ENCODE assay signal across 15 mouse cellular contexts in the genomic region with DNA sequence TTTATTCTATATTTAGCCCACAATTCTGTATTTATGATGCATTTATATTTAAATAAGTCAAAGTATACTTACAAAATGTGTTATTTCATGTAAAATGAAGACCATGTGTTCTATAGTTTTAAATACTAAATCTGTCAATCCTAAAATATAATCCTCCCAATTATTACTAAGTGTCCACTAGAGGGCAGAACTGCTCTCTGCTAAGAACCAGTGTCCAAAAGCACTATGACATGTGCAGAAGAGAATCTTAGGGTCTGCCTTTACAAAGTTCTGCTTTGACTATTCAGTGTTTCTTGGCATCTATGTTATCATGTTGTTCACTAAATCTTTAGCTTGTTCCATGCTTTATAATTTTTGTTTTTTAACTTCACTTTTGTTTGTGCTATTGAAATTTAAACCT. TPM values are rescaled to one million over a fixed set of nuclear protein-coding genes. Genes with fewer than 3 reads are reported as not detected.
DNase-seq lines count a peak whose midpoint lies in the region; TF ChIP-seq lines count a peak whose summit lies in the region.
"Had no signal": no experiment of that assay in that cellular context is flagged by ENCODE, and none has a peak within 500 bp of the region (broad histone marks: within the 10 kb centered on the region; RNA-seq: fewer than 3 reads in every experiment).

No protein-coding gene starts in this region.

- H3K27me3 ChIP-seq in cerebellum, adult 2 months (ENCODE audit: control insufficient read depth, insufficient read depth, low read length), result no peaks in the 10 kb centered on the region; the same call in 1 of the 2 replicates
- H3K27me3 ChIP-seq: hindbrain, embryonic 15.5 days had no signal

- no peak for TF ChIP-seq CTCF in cerebellum, adult 2 months (IDR thresholded peaks at IDR 0.05; ENCODE audit: borderline replicate concordance, insufficient read depth, low read depth, low read length)
- TF ChIP-seq CTCF in left cerebral cortex, adult 2 months (IDR thresholded peaks at IDR 0.05), result peak; percentile 50

- no peak overlapping the region for H3K4me3 ChIP-seq in cerebellum, adult 2 months (replicated peaks; ENCODE audit: insufficient read depth, low read depth, low read length)
- H3K4me3 ChIP-seq in left cerebral cortex, adult 2 months, result no peak overlapping the region
- H3K4me3 ChIP-seq: hindbrain, embryonic 15.5 days had no signal

- TF ChIP-seq POLR2A in cerebellum, adult 2 months (IDR thresholded peaks at IDR 0.05; ENCODE audit: borderline replicate concordance, insufficient read depth, low read length), result no peak

- no peaks in the 10 kb centered on the region for H3K4me1 ChIP-seq in cerebellum, adult 2 months (ENCODE audit: control insufficient read depth, insufficient read depth, low read length)
- H3K4me1 ChIP-seq: hindbrain, embryonic 15.5 days had no signal

- intact Hi-C loops in left cerebral cortex, adult 2 months (cut with DNase I), result loop anchor here (5.0 kb wide), 1 partner anchor 558 kb away; no protein-coding TSS in a partner anchor
- intact Hi-C loops in left cerebral cortex, postnatal 4 days (cut with DNase I), result no loop called here
- intact Hi-C loops in gastrocnemius, postnatal 14 days (cut with DNase I; ENCODE audit: low total_unique reads), result no loop called here

- H3K27ac ChIP-seq in cerebellum, adult 2 months (ENCODE audit: insufficient read depth, low read length), result no peak overlapping the region
- no peak overlapping the region for H3K27ac ChIP-seq in left cerebral cortex, adult 2 months
- H3K27ac ChIP-seq: hindbrain, embryonic 15.5 days had no signal

- peak; percentile 5 for DNase-seq in cerebellum, adult 9-10 months
- DNase-seq in cerebellum, adult 2 months, result no peak
- DNase-seq in left cerebral cortex, adult 2 months (ENCODE audit: extremely low spot score in 1 of 2, low spot score in 2 of 2), result no peak
- no peak for DNase-seq in left cerebral cortex, postnatal 4 days
- peak; percentile 36 for DNase-seq in R1 (ENCODE audit: low read depth, low spot score)
- DNase-seq in induced T-regulatory cell, adult 2 months (ENCODE audit: low read depth), result peak; percentile 12
- DNase-seq in gastrocnemius, postnatal 14 days, result no peak
- no peak for DNase-seq in urinary bladder, postnatal 14 days (ENCODE audit: low spot score)
- DNase-seq: B cell, adult 2 months; gastrocnemius, postnatal 36 days; lung, postnatal 10 days had no signal

RNA-seq across cellular contexts. Expression of a gene that starts 1.9 kb away (rescaled TPM):
- polyA plus RNA-seq in cerebellum, adult 2 months (2012; rRNA removed), result not detected in 2 replicates
- not detected for total RNA-seq in left cerebral cortex, adult 2 months (2021)
- total RNA-seq in left cerebral cortex, postnatal 4 days (2021), result not detected
- not detected for total RNA-seq in gastrocnemius, postnatal 14 days (2021)
- total RNA-seq: adrenal gland, postnatal 36 days; gastrocnemius, postnatal 36 days; layer of hippocampus, postnatal 25 days had no signal
- polyA plus RNA-seq: hindbrain, embryonic 15.5 days; neural tube, embryonic 14.5 days had no signal

RNA-seq across cellular contexts. Expression of a gene that starts 7.4 kb away (rescaled TPM):
- not detected in 2 replicates for polyA plus RNA-seq in cerebellum, adult 2 months (2012; rRNA removed)
- not detected for total RNA-seq in left cerebral cortex, adult 2 months (2021)
- not detected for total RNA-seq in left cerebral cortex, postnatal 4 days (2021)
- total RNA-seq in gastrocnemius, postnatal 14 days (2021), result not detected
- total RNA-seq: adrenal gland, postnatal 36 days; gastrocnemius, postnatal 36 days; layer of hippocampus, postnatal 25 days had no signal
- polyA plus RNA-seq: hindbrain, embryonic 15.5 days; neural tube, embryonic 14.5 days had no signal

RNA-seq across cellular contexts. Expression of a gene that starts 51.4 kb away (rescaled TPM):
- not detected in 2 replicates for polyA plus RNA-seq in cerebellum, adult 2 months (2012; rRNA removed)
- total RNA-seq in left cerebral cortex, adult 2 months (2021), result not detected
- total RNA-seq in left cerebral cortex, postnatal 4 days (2021), result not detected
- total RNA-seq in gastrocnemius, postnatal 14 days (2021), result not detected
- total RNA-seq: adrenal gland, postnatal 36 days; gastrocnemius, postnatal 36 days; layer of hippocampus, postnatal 25 days had no signal
- polyA plus RNA-seq: hindbrain, embryonic 15.5 days; neural tube, embryonic 14.5 days had no signal

RNA-seq across cellular contexts. Expression of a gene that starts 53.7 kb away (rescaled TPM):
- polyA plus RNA-seq in cerebellum, adult 2 months (2012; rRNA removed), result not detected in 2 replicates
- not detected for total RNA-seq in left cerebral cortex, adult 2 months (2021)
- not detected for total RNA-seq in left cerebral cortex, postnatal 4 days (2021)
- total RNA-seq in gastrocnemius, postnatal 14 days (2021), result not detected
- total RNA-seq: adrenal gland, postnatal 36 days; gastrocnemius, postnatal 36 days; layer of hippocampus, postnatal 25 days had no signal
- polyA plus RNA-seq: hindbrain, embryonic 15.5 days; neural tube, embryonic 14.5 days had no signal

Comparison
In these comparisons a context has a peak if more than half of its experiments do, and no peak if none do; other contexts are left out.
1. DNase-seq: peak in cerebellum, adult 9-10 months (single experiment), R1 (single experiment) and induced T-regulatory cell, adult 2 months (single experiment); none in cerebellum, adult 2 months (0 of 2), left cerebral cortex, adult 2 months (0 of 2), left cerebral cortex, postnatal 4 days (single experiment), gastrocnemius, postnatal 14 days (single experiment) and urinary bladder, postnatal 14 days (single experiment).